Mouse (Mus musculus) erythroblast, embryonic 14.5 days (primary cell): ENCODE measurements at regions not wholly inside any gene's neighbourhood (a gene's known extent, or its start where the extent isn't known, plus 50 kb on each side); places are given as distances from the start of the nearest gene placed in this dataset.

ENCODE experiments used
- GATA1 ChIP-seq: IDR thresholded peaks from 2 replicates; pipeline ENCODE4 v1.6.1; 2012; ENCODE audit warnings: low read length, inconsistent platforms, mixed read lengths
- TAL1 ChIP-seq: IDR thresholded peaks from 3 replicates; pipeline ENCODE4 v1.6.1; 2012; ENCODE audit warnings: low read length, inconsistent platforms, mixed read lengths

- TF ChIP-seq GATA1: no peak
- TF ChIP-seq TAL1: no peak
Measured at GRCm38 (mm10) chr15:62698559-62698958, 1146.4 kb downstream of the Gsdmc2 start.
